Comparison of ENCODE assay signal across 8 mouse cellular contexts in the genomic region with DNA sequence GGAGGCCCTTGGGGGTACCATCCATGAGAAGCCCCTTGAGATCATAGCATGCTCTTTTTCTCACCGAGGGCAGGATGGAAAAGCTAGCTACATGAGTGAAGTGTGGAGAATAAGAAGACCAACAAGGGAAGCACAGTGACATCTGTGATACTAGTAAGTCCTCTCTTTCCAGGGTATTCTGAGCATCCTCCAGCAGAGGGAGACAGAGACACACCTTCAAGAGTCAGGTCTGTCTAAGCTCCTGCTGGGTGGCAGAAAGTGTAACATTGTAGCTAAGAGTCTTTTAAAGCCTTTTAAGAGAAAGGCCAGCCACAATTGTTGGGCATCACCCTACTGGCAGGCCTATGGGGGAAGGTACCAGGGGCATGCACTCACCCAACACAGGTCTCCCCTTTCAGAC. TPM values are rescaled to one million over a fixed set of nuclear protein-coding genes. Genes with fewer than 3 reads are reported as not detected.
A peak's percentile ranks its signal among the peaks of the same experiment; 100 is the strongest.
DNase-seq lines count a peak whose midpoint lies in the region; ATAC-seq and TF ChIP-seq lines count a peak whose summit lies in the region.

No protein-coding gene starts in this region.

- ATAC-seq in liver, embryonic 12.5 days, result no peak
- peak; percentile 41; the same call in 1 of the 2 replicates for ATAC-seq in liver, postnatal 0 days

- no peaks in the 10 kb centered on the region for H3K9me3 ChIP-seq in liver, embryonic 12.5 days (replicated peaks)
- no peaks in the 10 kb centered on the region for H3K9me3 ChIP-seq in liver, postnatal 0 days (ENCODE audit: low read length)

- TF ChIP-seq POLR2A in liver, adult 2 months (IDR thresholded peaks at IDR 0.05; ENCODE audit: extremely low read depth, insufficient read depth, low read length), result no peak
- no peak for TF ChIP-seq POLR2A in cortical plate, adult 2 months (IDR thresholded peaks at IDR 0.05; ENCODE audit: extremely low read depth, insufficient read depth, low read length)

- peak; percentile 7 to 18 for DNase-seq in cerebellum, postnatal 10 days
- no peak for DNase-seq in cerebellum, adult 9-11 months
- DNase-seq in liver, adult 2 months (ENCODE audit: extremely low read depth, low read depth, low spot score), result peak; percentile 49
- peak; percentile 39 for DNase-seq in liver, postnatal 0 days
- DNase-seq in testis, postnatal 10 days (ENCODE audit: low spot score), result peak; percentile 50
- no peak for DNase-seq in frontal cortex, postnatal 10 days (ENCODE audit: low spot score in 2 of 2)

- TF ChIP-seq CTCF in liver, adult 2 months (IDR thresholded peaks at IDR 0.05; ENCODE audit: low read depth, low read length), result peak; percentile 51; the same call in 1 of the 2 replicates
- peak; percentile 49; the same call in 1 of the 2 replicates for TF ChIP-seq CTCF in cortical plate, adult 2 months (IDR thresholded peaks at IDR 0.05; ENCODE audit: extremely low read depth, insufficient read depth, low read length)
- TF ChIP-seq CTCF in liver, postnatal 0 days (IDR thresholded peaks at IDR 0.05; ENCODE audit: low read depth), result peak; percentile 75

- no peaks in the 10 kb centered on the region for H3K79me2 ChIP-seq in liver, adult 2 months (ENCODE audit: control insufficient read depth, insufficient read depth, low read length)

- no peak overlapping the region for H3K27ac ChIP-seq in liver, adult 2 months (replicated peaks; ENCODE audit: insufficient read depth, low read depth, low read length)
- H3K27ac ChIP-seq in liver, embryonic 12.5 days, result no peak overlapping the region
- H3K27ac ChIP-seq in cortical plate, adult 2 months (ENCODE audit: insufficient read depth, low read length), result no peak overlapping the region
- H3K27ac ChIP-seq in liver, postnatal 0 days (ENCODE audit: low read depth), result no peak overlapping the region

- H3K9ac ChIP-seq in liver, adult 2 months (ENCODE audit: low read depth, low read length), result no peak overlapping the region
- H3K9ac ChIP-seq in liver, embryonic 12.5 days, result no peak overlapping the region
- H3K9ac ChIP-seq in liver, postnatal 0 days (replicated peaks), result no peak overlapping the region

- H3K4me3 ChIP-seq in liver, adult 2 months (ENCODE audit: insufficient read depth, low read depth, low read length), result no peak overlapping the region
- no peak overlapping the region for H3K4me3 ChIP-seq in liver, embryonic 12.5 days
- H3K4me3 ChIP-seq in cortical plate, adult 2 months (ENCODE audit: insufficient read depth, low read length), result no peak overlapping the region
- no peak overlapping the region for H3K4me3 ChIP-seq in liver, postnatal 0 days (ENCODE audit: low read depth, low read length)

- H3K36me3 ChIP-seq in liver, adult 2 months (ENCODE audit: control insufficient read depth, insufficient read depth, low read length), result no peaks in the 10 kb centered on the region
- H3K36me3 ChIP-seq in liver, embryonic 12.5 days, result no peaks in the 10 kb centered on the region
- no peaks in the 10 kb centered on the region for H3K36me3 ChIP-seq in liver, postnatal 0 days (replicated peaks; ENCODE audit: insufficient read depth, low read length)

- no peak for TF ChIP-seq EP300 in liver, postnatal 0 days (IDR thresholded peaks at IDR 0.05; ENCODE audit: low read depth)

- no peaks in the 10 kb centered on the region for H3K27me3 ChIP-seq in liver, adult 2 months (ENCODE audit: control insufficient read depth, insufficient read depth, low read length)
- no peaks in the 10 kb centered on the region for H3K27me3 ChIP-seq in liver, embryonic 12.5 days (replicated peaks)
- H3K27me3 ChIP-seq in liver, postnatal 0 days (ENCODE audit: insufficient read depth, low read length), result no peaks in the 10 kb centered on the region

- H3K4me2 ChIP-seq in liver, embryonic 12.5 days, result no peak overlapping the region
- no peak overlapping the region for H3K4me2 ChIP-seq in liver, postnatal 0 days (ENCODE audit: low read depth, low read length)

- no peaks in the 10 kb centered on the region for H3K4me1 ChIP-seq in liver, adult 2 months (ENCODE audit: control insufficient read depth, insufficient read depth, low read length)
- no peaks in the 10 kb centered on the region for H3K4me1 ChIP-seq in liver, embryonic 12.5 days
- H3K4me1 ChIP-seq in cortical plate, adult 2 months (ENCODE audit: control insufficient read depth, insufficient read depth, low read length), result no peaks in the 10 kb centered on the region
- no peaks in the 10 kb centered on the region for H3K4me1 ChIP-seq in liver, postnatal 0 days (ENCODE audit: insufficient read depth)

- 21% methylated on average over 1 of the region's 1 CpGs for WGBS in liver, adult 2 months
- WGBS in liver, embryonic 12.5 days (ENCODE audit: insufficient replicate concordance), result 13% methylated on average over 1 of the region's 1 CpGs
- 33% methylated on average over 1 of the region's 1 CpGs for WGBS in liver, postnatal 0 days (ENCODE audit: insufficient replicate concordance)

RNA-seq across cellular contexts. Expression of a gene that starts 43.8 kb away (rescaled TPM):
- 3.2 and 5.6 TPM in 2 replicates for total RNA-seq in liver, adult 2 months (2014; rRNA removed)
- 6.3 and 10.7 TPM in 2 replicates for polyA plus RNA-seq in liver, adult 2 months (2012; rRNA removed)
- polyA plus RNA-seq in liver, embryonic 12.5 days (2016; fragmentation: Nextera tagmentation; extraction: Ambion mirVana), result 7.2 and 7.6 TPM in 2 replicates
- polyA plus RNA-seq in cortical plate, adult 2 months (2012; rRNA removed), result 26.5 and 28.2 TPM in 2 replicates
- 8.9 and 10.2 TPM in 2 replicates for polyA plus RNA-seq in liver, postnatal 0 days (2015; fragmentation: Nextera tagmentation; extraction: Ambion mirVana)

Comparison
In these comparisons a context has a peak if more than half of its experiments do, and no peak if none do; other contexts are left out.
1. DNase-seq: peak in cerebellum, postnatal 10 days (2 of 2), liver, adult 2 months (single experiment), liver, postnatal 0 days (single experiment) and testis, postnatal 10 days (single experiment); none in cerebellum, adult 9-11 months (single experiment) and frontal cortex, postnatal 10 days (0 of 2).
2. Peak in every context shown above with its lines, with median percentiles within 50 percentile points of each other: CTCF ChIP-seq.